Mouse (Mus musculus) heart, postnatal 14 days (tissue): ENCODE measurements at regions not wholly inside any gene's neighbourhood (a gene's known extent, or its start where the extent isn't known, plus 50 kb on each side); places are given as distances from the start of the nearest gene placed in this dataset.
A peak's percentile ranks its signal among the peaks of the same experiment; 100 is the strongest.

Source experiments
- DNase-seq, 2 experiments: peaks; one replicate each; pipeline ENCODE4 v3.0.0; 2021 to 2022
- intact Hi-C: fragments of 180-260 bp; cut with DNase I; formaldehyde crosslinking; loops from one replicate; pipeline ENCODE4 v1.15.1; 2025

GRCm38 (mm10) chr17:59429189-59429588 lies 416.0 kb upstream of the Nudt12 start:
- no peak for DNase-seq
- intact Hi-C loops = no loop called here

DNA sequence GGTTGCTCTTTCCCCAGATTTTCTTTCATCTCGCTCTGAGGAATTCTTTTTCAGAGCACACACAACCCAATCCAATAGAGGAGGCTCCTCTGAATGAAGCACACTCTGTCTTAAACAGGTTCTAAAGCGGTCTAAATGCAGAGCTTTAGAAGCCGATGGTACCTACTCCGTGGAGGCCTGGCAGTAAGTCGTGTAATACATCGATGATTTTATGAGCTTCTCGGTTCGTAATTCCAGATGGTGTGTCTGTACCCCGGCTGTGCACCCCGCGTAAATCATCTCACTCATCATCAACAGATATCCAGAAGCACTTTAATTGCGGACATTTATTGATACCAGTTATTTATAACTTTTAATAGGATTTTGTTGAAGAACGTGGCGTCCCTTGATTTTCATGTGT lies 408.3 kb upstream of the Nudt12 start:
- intact Hi-C loops = no loop called here
- no peak for DNase-seq

- intact Hi-C loops = no loop called here
Measured at GRCm38 (mm10) chr17:59409315-59409714, 396.1 kb upstream of the Nudt12 start.

DNA sequence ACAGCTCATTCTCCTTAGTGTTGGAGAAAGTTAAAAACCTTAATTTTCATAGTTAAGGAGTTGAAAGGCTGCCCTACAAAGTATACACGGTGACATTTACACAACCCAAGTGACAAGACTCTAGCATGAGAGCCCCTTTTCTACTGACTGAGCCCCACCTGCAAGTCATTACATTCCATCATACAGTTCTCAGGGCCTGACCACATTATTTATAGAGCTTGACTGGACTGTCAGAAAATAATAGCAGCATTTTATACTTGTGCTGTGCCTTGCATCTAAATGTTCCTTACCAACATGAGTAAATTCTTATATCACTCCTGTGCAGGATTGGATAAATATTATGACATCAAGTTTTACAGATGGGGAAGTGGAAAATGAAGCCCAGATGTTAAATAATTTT lies 391.4 kb upstream of the Nudt12 start:
- no peak for DNase-seq
- intact Hi-C loops = no loop called here

More at GRCm38 (mm10) chr17:59409315-59409714, 396.1 kb upstream of the Nudt12 start:
- DNase-seq = no peak

DNA sequence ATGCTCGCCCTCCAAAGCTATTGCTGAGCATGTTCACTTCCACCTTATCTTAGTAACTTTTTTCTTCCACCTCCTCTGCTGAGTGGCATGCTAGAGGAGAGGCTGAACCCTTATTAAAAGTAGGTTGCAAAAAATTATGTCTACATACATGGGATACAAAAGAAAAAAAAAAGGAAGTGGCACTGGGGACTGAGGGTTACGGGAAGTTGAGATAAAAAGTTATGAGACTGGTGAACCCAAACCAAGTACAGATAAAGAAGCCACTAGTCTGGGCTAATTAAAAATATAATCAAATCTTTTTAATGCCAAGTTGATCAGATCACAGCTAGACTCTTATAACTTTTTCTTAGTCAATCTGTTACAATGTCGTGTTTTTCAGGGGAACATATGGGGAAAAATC lies 384.2 kb upstream of the Nudt12 start:
- no peak for DNase-seq
- intact Hi-C loops = no loop called here

- intact Hi-C loops = no loop called here
- DNase-seq = no peak
Measured at GRCm38 (mm10) chr17:59383107-59383438, 369.9 kb upstream of the Nudt12 start.

- no peak for DNase-seq
- intact Hi-C loops = no loop called here
Measured at GRCm38 (mm10) chr17:59382225-59383106, 369.3 kb upstream of the Nudt12 start.

DNA sequence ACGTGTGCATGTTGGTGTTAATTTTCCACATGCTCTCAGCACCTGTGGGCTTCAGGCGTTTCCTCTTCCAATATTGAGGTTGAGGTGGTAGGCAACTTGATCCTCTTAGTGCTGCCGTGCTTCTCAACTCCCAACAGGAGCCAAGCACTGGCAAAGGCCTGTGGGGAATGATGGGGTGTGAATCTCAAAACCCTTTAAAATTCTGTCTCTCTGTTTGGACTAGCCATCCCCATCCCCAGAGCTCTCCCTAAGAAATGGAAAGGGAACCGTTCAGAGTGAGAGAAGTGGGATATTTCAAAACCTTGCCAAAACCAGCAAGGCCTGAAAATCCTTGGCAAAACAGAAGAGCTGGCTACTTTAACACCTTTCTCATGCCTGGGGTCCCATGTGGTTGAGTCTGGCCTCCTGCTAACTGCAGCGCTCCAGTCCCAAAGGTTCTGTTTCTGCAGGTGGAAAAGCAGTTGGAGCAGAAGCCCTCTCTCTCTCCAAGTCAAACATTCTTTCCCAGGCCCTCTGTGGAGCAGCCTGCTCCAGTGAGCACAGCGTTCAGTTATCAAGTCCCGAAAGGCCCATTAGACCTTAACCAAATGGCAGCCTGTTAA lies 360.4 kb upstream of the Nudt12 start:
- DNase-seq = no peak
- intact Hi-C loops = no loop called here

DNA sequence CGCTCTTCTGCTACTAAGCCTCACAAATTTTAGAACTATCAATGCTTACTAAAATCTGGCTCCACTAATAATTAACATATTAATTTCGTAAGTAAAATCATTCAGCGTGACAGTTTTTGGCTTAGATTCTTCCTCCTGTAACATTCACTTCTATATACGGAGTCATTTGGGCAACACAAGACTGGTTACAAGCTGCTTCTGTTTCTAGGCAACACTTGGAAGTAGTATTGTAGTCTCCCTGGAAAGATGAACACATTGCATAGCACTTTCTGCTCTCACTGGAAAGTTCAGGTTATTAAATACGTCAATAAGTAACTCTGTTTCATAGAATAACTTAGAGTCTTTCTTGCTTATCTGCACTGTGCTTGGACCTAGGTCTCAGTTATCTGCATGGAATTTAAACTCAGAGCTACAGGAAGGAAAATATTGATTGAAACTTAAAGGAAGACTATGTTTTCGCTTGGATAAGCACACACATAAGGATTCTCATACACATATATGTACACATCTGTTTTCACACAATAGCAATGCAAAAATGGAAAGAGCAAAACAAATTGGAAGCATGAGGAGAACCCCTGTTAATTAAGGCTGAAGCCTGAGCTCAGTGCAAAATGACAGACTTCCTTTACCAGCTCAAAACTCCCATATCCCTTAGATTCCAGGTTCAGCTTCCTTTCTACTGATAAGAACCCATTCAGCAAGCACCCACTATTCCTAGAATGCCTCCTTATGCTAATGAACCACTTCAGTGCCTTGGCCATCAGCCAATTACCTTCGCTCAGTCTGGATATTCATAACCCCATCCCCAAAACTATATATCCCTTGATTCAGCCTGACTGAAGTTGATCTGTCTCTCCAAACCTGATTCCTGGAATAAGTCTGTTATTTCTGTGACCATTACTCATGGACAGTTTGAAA lies 356.7 kb upstream of the Nudt12 start:
- intact Hi-C loops = no loop called here

GRCm38 (mm10) chr17:59365340-59365739 lies 352.2 kb upstream of the Nudt12 start:
- intact Hi-C loops = no loop called here
- DNase-seq = no peak

More for the DNA sequence above, 356.7 kb upstream of the Nudt12 start:
- no peak for DNase-seq

GRCm38 (mm10) chr17:59362110-59362509 lies 348.9 kb upstream of the Nudt12 start:
- intact Hi-C loops = no loop called here

DNA sequence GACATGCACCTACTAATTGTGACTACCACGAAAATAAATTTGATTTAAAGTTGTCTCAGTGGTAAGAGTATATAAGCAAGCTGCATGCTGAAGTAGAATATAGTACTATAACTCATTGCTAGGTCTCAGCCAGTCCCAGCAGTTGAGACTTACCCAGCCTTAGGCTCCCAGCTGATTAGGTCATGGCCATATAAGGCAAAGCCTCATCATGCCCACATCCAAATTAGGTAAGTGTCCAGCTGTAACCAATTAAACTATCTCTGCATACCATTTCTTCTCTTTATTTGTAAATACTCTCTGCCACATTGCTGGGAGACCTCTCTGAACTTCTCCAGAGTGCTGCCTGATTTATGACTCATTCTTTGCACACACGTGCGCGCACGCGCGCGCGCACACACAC lies 347.9 kb upstream of the Nudt12 start:
- intact Hi-C loops = no loop called here
- DNase-seq = no peak

More at GRCm38 (mm10) chr17:59362110-59362509, 348.9 kb upstream of the Nudt12 start:
- no peak for DNase-seq

DNA sequence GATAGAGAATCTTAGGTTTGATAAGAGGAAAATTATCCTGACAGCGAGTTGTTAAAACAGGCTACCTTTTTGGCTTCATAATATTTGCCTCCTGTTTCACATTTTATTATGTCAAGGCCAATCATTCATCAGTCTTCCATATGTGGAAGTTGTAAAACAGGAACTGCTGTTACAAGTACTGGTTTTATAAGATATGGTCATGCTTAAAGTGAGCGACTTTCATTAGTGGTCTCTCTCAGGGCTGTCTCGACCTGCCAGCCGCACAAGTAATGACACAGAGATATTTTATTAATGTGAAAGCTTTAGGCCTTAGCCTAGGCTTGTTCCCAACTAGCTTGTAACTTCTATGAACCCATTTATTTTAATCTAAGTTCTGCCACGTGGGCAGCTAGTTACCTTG lies 346.3 kb upstream of the Nudt12 start:
- DNase-seq = no peak
- intact Hi-C loops = no loop called here

GRCm38 (mm10) chr17:59345526-59345925 lies 332.4 kb upstream of the Nudt12 start:
- intact Hi-C loops = no loop called here
- no peak for DNase-seq

DNA sequence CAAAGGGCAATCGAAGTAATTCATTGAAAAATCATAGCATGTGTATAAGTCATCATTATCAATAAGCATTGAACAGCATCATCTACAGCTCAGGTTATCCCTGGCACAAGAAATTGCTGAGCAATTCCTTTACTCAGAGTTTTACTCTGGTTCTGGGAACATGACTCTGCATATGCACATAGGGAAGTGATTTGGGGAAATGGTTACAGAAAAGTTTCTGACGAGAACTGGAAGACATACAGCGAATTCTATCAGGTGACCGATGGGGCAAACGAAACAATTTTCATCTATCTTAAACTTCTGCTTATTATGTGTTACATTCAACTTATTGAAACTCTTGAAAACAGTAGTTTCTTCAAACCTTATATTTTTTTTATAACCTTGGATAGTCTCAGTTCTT lies 284.8 kb upstream of the Nudt12 start:
- no peak for DNase-seq
- intact Hi-C loops = no loop called here

GRCm38 (mm10) chr17:59281364-59281763 lies 268.2 kb upstream of the Nudt12 start:
- intact Hi-C loops = no loop called here
- DNase-seq = peak in 1 of 2 experiments; percentile 2

DNA sequence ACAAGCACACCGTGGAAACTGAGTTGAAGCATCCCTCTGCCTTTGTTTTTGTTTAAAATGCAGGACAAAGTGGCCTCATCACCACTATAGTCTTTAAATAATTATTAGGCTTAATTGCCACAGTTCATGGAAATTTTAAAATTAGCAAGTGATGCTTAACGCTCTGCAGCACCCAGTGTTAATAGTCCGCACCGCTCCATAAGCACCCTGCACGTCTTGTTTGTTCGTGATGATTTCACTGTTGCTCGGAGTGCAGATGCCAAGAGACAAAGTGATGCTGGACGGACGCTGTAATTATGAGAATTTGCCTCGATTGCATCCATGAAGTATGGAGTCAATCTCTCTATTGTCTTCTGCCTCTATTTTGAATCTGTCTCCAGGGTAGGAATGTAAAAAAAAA lies 266.6 kb upstream of the Nudt12 start:
- intact Hi-C loops = no loop called here
- no peak for DNase-seq

DNA sequence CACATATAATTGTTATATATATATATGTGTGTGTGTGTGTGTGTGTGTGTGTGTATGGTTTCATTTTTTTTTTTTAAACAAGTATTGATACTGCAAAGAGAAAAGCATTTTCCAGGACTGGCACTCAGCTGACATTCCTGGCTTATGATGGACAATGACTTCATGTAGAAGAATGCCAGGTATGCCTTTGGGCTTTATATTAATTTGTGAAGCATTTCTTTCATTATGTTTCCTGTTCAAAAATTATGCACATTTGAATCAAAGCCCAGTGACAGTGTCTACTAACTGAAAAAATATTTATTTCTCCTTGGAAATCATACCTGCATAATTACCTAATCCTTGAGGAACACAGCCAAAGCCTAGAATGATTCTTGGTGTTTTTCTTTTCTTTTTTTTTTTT lies 256.4 kb upstream of the Nudt12 start:
- DNase-seq = no peak
- intact Hi-C loops = no loop called here

GRCm38 (mm10) chr17:59249000-59249399 lies 235.8 kb upstream of the Nudt12 start:
- intact Hi-C loops = no loop called here
- DNase-seq = no peak

GRCm38 (mm10) chr17:59232251-59232650 lies 219.1 kb upstream of the Nudt12 start:
- intact Hi-C loops = no loop called here
- DNase-seq = no peak
